Mouse (Mus musculus) liver, postnatal 0 days (tissue): ENCODE data around the gene Caprin2. TPM values are rescaled to one million over a fixed set of nuclear protein-coding genes. Genes with fewer than 3 reads are reported as not detected.

ENCODE experiments used
- ATAC-seq: fragments of 200-750 bp; cut with Nextera tagmentation; 2 replicates; pipeline ENCODE4 v1.8.0; 2017; ENCODE audit warnings: mild to moderate bottlenecking, moderate library complexity
- DNase-seq: peaks from one replicate; pipeline ENCODE4 v3.0.0-alpha.2; 2016
- H3K27ac ChIP-seq: fragments of 300-500 bp; sonication (generic); 2 replicates; pipeline ENCODE4 v1.5.1; 2014; ENCODE audit warnings: antibody characterized with exemption, moderate library complexity, mild to moderate bottlenecking, low read depth
- H3K27me3 ChIP-seq: fragments of 300-500 bp; sonication (generic); 2 replicates; pipeline ENCODE4 v1.6.1; 2014; ENCODE audit warnings: low read length, control low read depth, mixed read lengths; ENCODE audit not compliant: insufficient read depth
- H3K36me3 ChIP-seq: fragments of 300-500 bp; sonication (generic); replicated peaks from 2 replicates; pipeline ENCODE4 v1.6.1; 2014; ENCODE audit warnings: mild to moderate bottlenecking, control low read depth, low read length, moderate library complexity, mixed read lengths; ENCODE audit not compliant: insufficient read depth
- H3K4me1 ChIP-seq: fragments of 300-500 bp; sonication (generic); 2 replicates; pipeline ENCODE4 v1.6.1; 2014; ENCODE audit warnings: antibody characterized with exemption, mild to moderate bottlenecking, control low read depth; ENCODE audit not compliant: insufficient read depth
- H3K4me2 ChIP-seq: fragments of 300-500 bp; sonication (generic); 2 replicates; pipeline ENCODE4 v1.6.1; 2014; ENCODE audit warnings: low read depth, mild to moderate bottlenecking, low read length, moderate library complexity, mixed read lengths
- H3K4me3 ChIP-seq: fragments of 300-500 bp; sonication (generic); 2 replicates; pipeline ENCODE4 v1.5.1; 2014; ENCODE audit warnings: low read depth, low read length
- H3K9ac ChIP-seq: fragments of 300-500 bp; sonication (generic); replicated peaks from 2 replicates; pipeline ENCODE4 v1.6.1; 2014; ENCODE audit warnings: mild to moderate bottlenecking, moderate library complexity
- H3K9me3 ChIP-seq: fragments of 300-500 bp; sonication (generic); 2 replicates; pipeline ENCODE4 v1.6.1; 2016; ENCODE audit warnings: mild to moderate bottlenecking, control low read depth, low read length, mixed read lengths
- CTCF ChIP-seq: sonication (generic); IDR thresholded peaks from 2 replicates; pipeline ENCODE4 v1.5.1; 2016; ENCODE audit warnings: antibody characterized with exemption, low read depth
- EP300 ChIP-seq: IDR thresholded peaks from 2 replicates; pipeline ENCODE4 v1.6.1; 2016; ENCODE audit warnings: antibody characterized with exemption, low read depth, mild to moderate bottlenecking
- WGBS: fragments of 180-500 bp; shearing (Covaris S2); extraction: QIAGEN DNeasy Blood & Tissue Kit; methylation state at CpG from one replicate; pipeline ENCODE4 v1.1.7; 2014; ENCODE audit not compliant: insufficient replicate concordance; 5-methylcytosine and 5-hydroxymethylcytosine counted together
- polyA plus RNA-seq: library from polyadenylated mRNA; unstranded; fragments of >200 nt; fragmentation: Nextera tagmentation; extraction: Ambion mirVana; gene quantifications from 2 replicates; pipeline ENCODE4 v1.2.1, GENCODE M21; 2015

Caprin2 gene
- 2.6 and 2.7 TPM in 2 replicates for polyA plus RNA-seq

DNA sequence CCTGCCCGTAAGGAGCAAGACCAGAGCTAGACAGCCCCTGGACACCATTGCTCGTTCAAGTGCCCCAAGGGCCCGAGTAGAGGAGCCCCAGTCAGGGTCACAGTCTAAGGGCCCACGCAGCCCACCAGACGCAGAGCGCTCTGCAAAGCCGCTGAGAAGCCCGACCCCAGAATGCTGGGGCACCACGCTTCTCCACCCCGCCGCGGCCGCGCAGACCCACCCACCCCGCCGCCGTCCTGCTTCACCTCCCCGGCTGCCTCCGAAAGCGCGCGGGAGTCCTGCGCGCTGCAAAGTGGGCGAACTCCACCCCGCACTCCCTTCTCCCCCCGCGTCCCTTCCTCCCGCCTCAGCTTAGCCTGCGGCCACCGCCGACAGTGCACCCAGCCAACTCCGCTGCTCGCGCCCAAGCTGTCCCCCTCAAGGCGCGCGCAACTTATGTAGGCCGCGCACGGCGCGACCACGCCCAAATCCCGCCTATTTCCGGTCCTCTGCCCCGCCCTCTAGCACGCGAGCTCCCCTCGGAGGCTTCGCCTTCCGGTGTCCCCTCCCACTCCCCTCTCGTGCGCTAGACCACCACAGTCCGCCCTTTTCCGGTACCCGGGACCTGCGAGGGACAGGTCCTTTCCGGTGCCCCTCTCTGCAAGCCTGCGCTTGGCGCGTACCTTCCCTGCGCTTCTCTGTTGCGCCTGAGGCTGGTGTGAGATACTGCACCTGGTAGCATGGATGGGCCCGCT is at the start of gene Caprin2:
Gene Caprin2, minus strand, starts transcription at position 465 of the 734 bp plus-strand sequence.
- ATAC-seq = peak; percentile 97
- no peaks in the 10 kb centered on the region for H3K9me3 ChIP-seq
- no peaks in the 10 kb centered on the region for H3K27me3 ChIP-seq
- H3K4me2 ChIP-seq = peak within 1 kb of the TSS; percentile 99
- peak; percentile 43 for TF ChIP-seq CTCF
- TF ChIP-seq EP300 = no peak
- peak within 1 kb of the TSS; percentile 86 for H3K9ac ChIP-seq
- no peaks in the 10 kb centered on the region for H3K4me1 ChIP-seq
- under 1% methylated on average over 51 of the region's 65 CpGs for WGBS
- no peaks in the 10 kb centered on the region for H3K36me3 ChIP-seq
- peak within 1 kb of the TSS; percentile 92 for H3K4me3 ChIP-seq
- peak; percentile 93 for DNase-seq
- peak within 1 kb of the TSS; percentile 58 for H3K27ac ChIP-seq

GRCm38 (mm10) chr6:148944767-148945508 is 48.9 kb upstream of the Caprin2 start:
- Histone ChIP-seq H3K27ac (peak overlapping the region; percentile 90), H3K36me3 (no peaks in the 10 kb centered on the region), H3K27me3 (no peaks in the 10 kb centered on the region), H3K4me3 (peak overlapping the region; percentile 96), H3K9ac (peak overlapping the region; percentile 90), H3K9me3 (no peaks in the 10 kb centered on the region), H3K4me2 (peak overlapping the region; percentile 100), H3K4me1 (peaks cover 13% of the 10 kb centered on the region)
- ATAC-seq = peak; percentile 79
- TF ChIP-seq CTCF (no peak), EP300 (no peak)
- 2% methylated on average over 87 of the region's 92 CpGs for WGBS
- DNase-seq = peak; percentile 81

DNA sequence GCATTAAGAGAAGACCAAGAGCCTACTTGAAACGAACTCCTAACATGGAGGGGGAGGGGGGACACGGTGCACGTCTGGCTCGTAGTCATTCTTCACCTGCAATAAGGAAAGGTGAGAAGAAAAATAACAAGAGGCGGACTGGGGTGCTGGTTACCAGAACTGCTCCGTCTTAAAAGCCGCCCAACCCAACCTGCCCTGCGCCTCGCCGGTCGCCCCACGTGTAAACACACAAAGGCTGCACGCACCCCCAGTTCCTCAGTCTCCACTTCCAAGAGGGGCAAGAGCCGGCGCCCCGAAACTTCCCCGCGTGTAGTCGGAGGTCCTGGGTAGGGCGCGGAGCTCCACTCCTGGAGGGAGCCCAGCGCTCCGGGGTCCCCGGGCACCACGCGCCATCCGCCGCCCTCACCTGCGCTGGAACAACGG is 48.3 kb upstream of the Caprin2 start:
- no peaks in the 10 kb centered on the region for H3K27me3 ChIP-seq
- DNase-seq (no peak), ATAC-seq (peak; percentile 6)
- peak overlapping the region; percentile 90 for H3K9ac ChIP-seq
- H3K9me3 ChIP-seq = no peaks in the 10 kb centered on the region
- peak overlapping the region; percentile 90 for H3K27ac ChIP-seq
- H3K4me1 ChIP-seq = peaks cover 13% of the 10 kb centered on the region
- 4% methylated on average over 28 of the region's 30 CpGs for WGBS
- TF ChIP-seq EP300 = no peak
- TF ChIP-seq CTCF = no peak
- peak overlapping the region; percentile 96 for H3K4me3 ChIP-seq
- H3K4me2 ChIP-seq = peak overlapping the region; percentile 100
- H3K36me3 ChIP-seq = no peaks in the 10 kb centered on the region

DNA sequence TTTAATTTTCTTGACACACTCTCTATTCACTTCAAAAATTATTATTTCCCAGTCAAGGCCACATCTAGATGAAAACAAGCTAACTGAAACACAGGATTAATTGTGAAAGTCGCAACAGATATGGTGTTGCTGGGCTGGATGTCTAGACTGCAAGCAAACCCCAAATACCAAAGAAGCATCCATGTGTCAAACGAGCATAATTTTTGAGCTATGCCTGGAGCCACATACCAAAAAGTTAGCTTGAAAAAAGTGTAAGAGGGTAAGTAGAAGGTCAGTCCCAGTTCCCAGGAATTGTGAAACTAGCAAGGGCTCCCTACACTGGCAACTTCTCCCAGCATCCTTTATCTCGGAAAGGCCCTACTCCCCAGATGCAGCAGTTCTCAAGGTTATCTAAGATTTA is 47.7 kb upstream of the Caprin2 start:
- no peaks in the 10 kb centered on the region for H3K9me3 ChIP-seq
- H3K9ac ChIP-seq = no peak overlapping the region; the same call in 1 of the 2 replicates
- TF ChIP-seq CTCF (no peak), EP300 (no peak)

GRCm38 (mm10) chr6:148942406-148942805 is 46.4 kb upstream of the Caprin2 start:
- TF ChIP-seq EP300 (no peak), CTCF (0 out of 2 replicates have a peak, but pooled peaks have one; percentile 16)
- Histone ChIP-seq H3K27ac (no peak overlapping the region), H3K9ac (no peak overlapping the region), H3K4me3 (no peak overlapping the region), H3K4me1 (peaks cover 13% of the 10 kb centered on the region), H3K27me3 (no peaks in the 10 kb centered on the region), H3K4me2 (no peak overlapping the region), H3K9me3 (no peaks in the 10 kb centered on the region), H3K36me3 (no peaks in the 10 kb centered on the region)
- DNase-seq (no peak), ATAC-seq (no peak)
- WGBS = 72% methylated on average over 4 of the region's 4 CpGs

More for the DNA sequence above, 47.7 kb upstream of the Caprin2 start:
- H3K36me3 ChIP-seq = no peaks in the 10 kb centered on the region
- H3K27ac ChIP-seq = no peak overlapping the region
- H3K4me2 ChIP-seq = peak overlapping the region; percentile 100
- H3K4me1 ChIP-seq = peaks cover 13% of the 10 kb centered on the region
- H3K4me3 ChIP-seq = peak overlapping the region; percentile 96; the same call in 1 of the 2 replicates
- WGBS = 35% methylated on average over 3 of the region's 3 CpGs
- no peak for DNase-seq
- no peaks in the 10 kb centered on the region for H3K27me3 ChIP-seq
- no peak for ATAC-seq

GRCm38 (mm10) chr6:148941880-148942279 is 45.8 kb upstream of the Caprin2 start:
- H3K4me2 ChIP-seq = no peak overlapping the region
- TF ChIP-seq EP300 (no peak), CTCF (no peak)
- H3K9me3 ChIP-seq = no peaks in the 10 kb centered on the region
- H3K27me3 ChIP-seq = no peaks in the 10 kb centered on the region
- no peak for ATAC-seq
- no peak overlapping the region for H3K9ac ChIP-seq
- H3K4me1 ChIP-seq = peaks cover 8% of the 10 kb centered on the region
- H3K27ac ChIP-seq = no peak overlapping the region
- 69% methylated on average over 5 of the region's 5 CpGs for WGBS
- no peak overlapping the region for H3K4me3 ChIP-seq
- no peaks in the 10 kb centered on the region for H3K36me3 ChIP-seq
- no peak for DNase-seq
